Mouse (Mus musculus) embryonic stem cell, embryonic (primary cell): Measurements from ENCODE around the gene Ippk.

Experiments
- CTCF ChIA-PET, 4 experiments: fragments of 300-600 bp in 2 of 4; fragments of 350-600 bp in 2 of 4; sonication (Branson Sonifier 250); formaldehyde crosslinking; loops; one replicate each; lab custom pipeline; 2022; ENCODE audit warnings: inconsistent platforms in 2 of 4; lab: Charles Lee
- POLR2A ChIA-PET, 4 experiments: fragments of 300-600 bp in 2 of 4; fragments of 350-600 bp in 2 of 4; sonication (Branson Sonifier 250); formaldehyde crosslinking; loops; one replicate each; lab custom pipeline; 2022; ENCODE audit warnings: antibody characterized with exemption in 4 of 4, inconsistent platforms in 1 of 4; lab: Charles Lee

Ippk gene

GRCm38 (mm10) chr13:49505776-49506175 lies 84.7 kb downstream of the Ippk start:
- POLR2A ChIA-PET: no interaction called here
- CTCF ChIA-PET: no interaction called here

- CTCF ChIA-PET: interaction anchor here in 1 of 4 experiments (0.6 kb wide), 1 partner anchor 191 kb away, joined by 10 read pairs; no protein-coding TSS in a partner anchor
- POLR2A ChIA-PET: no interaction called here
Measured at GRCm38 (mm10) chr13:49507176-49507575, 86.1 kb downstream of the Ippk start.
